Mouse (Mus musculus) small intestine, adult 2 months (tissue): ENCODE measurements around the gene Adap1.

Source experiments
- CTCF ChIP-seq: fragments of 200-500 bp; IDR thresholded peaks from 2 replicates; pipeline ENCODE4 v1.5.1; 2012; ENCODE audit warnings: low read depth, mild to moderate bottlenecking, control low read depth, inconsistent platforms, low read length, moderate library complexity, mixed read lengths; ENCODE audit not compliant: insufficient replicate concordance, insufficient read length; ENCODE audit errors: extremely low read depth
- POLR2A ChIP-seq: fragments of 200-500 bp; IDR thresholded peaks from 2 replicates; pipeline ENCODE4 v1.6.1; 2012; ENCODE audit warnings: low read depth, mild to moderate bottlenecking, control low read depth, inconsistent platforms, low read length, moderate library complexity

DNA sequence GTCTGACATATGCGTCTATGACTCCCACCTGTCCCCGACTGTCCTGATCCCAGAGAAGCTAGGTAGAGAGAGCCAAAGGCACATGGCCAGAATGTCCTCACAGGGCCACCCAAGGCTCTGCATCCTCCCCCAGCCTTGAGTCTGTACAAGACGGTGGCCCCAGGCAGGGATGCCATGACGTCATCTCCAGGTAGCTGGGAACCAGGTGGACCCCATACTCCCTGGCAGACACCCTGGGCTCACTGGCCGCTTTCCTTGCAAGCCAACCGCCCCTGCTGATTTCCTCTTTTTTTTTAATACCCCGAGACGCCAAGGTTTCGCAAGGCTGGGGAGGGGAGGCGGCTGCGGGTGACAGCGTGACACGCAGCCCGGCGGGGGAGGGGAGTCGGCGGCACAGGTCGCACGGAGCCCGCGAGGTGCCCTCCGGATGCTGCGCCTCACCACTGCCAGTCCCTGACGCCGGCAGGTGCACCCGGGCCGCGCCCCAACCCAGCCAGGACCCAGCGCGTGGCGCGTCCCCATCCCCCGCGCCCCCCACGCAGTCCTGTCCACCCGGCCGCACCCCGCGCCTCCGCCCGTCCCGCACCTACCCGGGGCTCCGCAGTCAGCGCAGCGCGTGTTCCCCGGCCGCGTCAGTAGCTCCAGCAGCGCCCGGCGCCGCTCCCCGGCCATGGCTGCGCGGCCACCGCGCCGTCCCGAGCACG lies 579 bp downstream of the Adap1 start:
- TF ChIP-seq CTCF (no peak), POLR2A (no peak)
